8 mouse cellular contexts compared by ENCODE assay signal in genomic region chr4:152325574-152326411, GRCm38 (mm10). TPM values are rescaled to one million over a fixed set of nuclear protein-coding genes. Genes with fewer than 3 reads are reported as not detected.
DNase-seq lines count a peak whose midpoint lies in the region; ATAC-seq lines count a peak whose summit lies in the region.

Gene Rpl22, plus strand, starts transcription at chr4:152325742.

- whole genome bisulfite sequencing in lung, embryonic 16.5 days = under 1% methylated on average over 69 of the region's 70 CpGs

- H3K9ac ChIP-seq in lung, embryonic 16.5 days (ENCODE audit: low read length) = peak within 1 kb of the TSS; percentile 97

- H3K36me3 ChIP-seq in lung, embryonic 16.5 days (ENCODE audit: control insufficient read depth, insufficient read depth, low read length) = peaks cover 26% of the 10 kb centered on the region

- H3K4me1 ChIP-seq in lung, embryonic 16.5 days (replicated peaks; ENCODE audit: control insufficient read depth, insufficient read depth, low read length) = peaks cover 11% of the 10 kb centered on the region

- peak; percentile 95 for DNase-seq in MEL-GATA-1-ER (ENCODE audit: extremely low read depth, low read depth)
- peak; percentile 92 for DNase-seq in cerebellum, adult 8-10 months
- DNase-seq in forelimb bud, embryonic 11.5 days (ENCODE audit: low read depth, low spot score) = peak; percentile 98
- peak; percentile 89 for DNase-seq in layer of hippocampus, adult 9-10 months (ENCODE audit: low spot score)
- peak; percentile 74 for DNase-seq in ovary, postnatal 10 days (ENCODE audit: low spot score)
- DNase-seq in thymus, postnatal 10 days (ENCODE audit: low spot score in 2 of 2) = peak; percentile 87 to 90

- peak within 1 kb of the TSS; percentile 94 for H3K4me3 ChIP-seq in lung, embryonic 16.5 days (ENCODE audit: low read length)

- peak; percentile 97 for ATAC-seq in hematopoietic stem cell, adult 5-6 weeks (replicated peaks in 1 of 2; ENCODE audit: insufficient read depth in 1 of 2, low FRiP score in 2 of 2, low TSS enrichment in 1 of 2, low read depth in 1 of 2, poor library complexity in 2 of 2, severe bottlenecking in 2 of 2)
- peak; percentile 98 for ATAC-seq in lung, embryonic 16.5 days (ENCODE audit: low read depth)

- H3K27ac ChIP-seq in lung, embryonic 16.5 days (ENCODE audit: low read length) = peak within 1 kb of the TSS; percentile 55; the same call in 1 of the 2 replicates

- H3K27me3 ChIP-seq in lung, embryonic 16.5 days (ENCODE audit: control insufficient read depth, insufficient read depth, low read depth, low read length) = no peaks in the 10 kb centered on the region

- H3K9me3 ChIP-seq in lung, embryonic 16.5 days (ENCODE audit: control insufficient read depth, low read length) = no peaks in the 10 kb centered on the region

- peak within 1 kb of the TSS; percentile 76 for H3K4me2 ChIP-seq in lung, embryonic 16.5 days (ENCODE audit: low read depth, low read length)

RNA-seq across cellular contexts. Expression of gene Rpl22, which starts in this region (rescaled TPM):
- 2,451 and 4,877 TPM in 2 replicates for total RNA-seq in hematopoietic stem cell, adult 5-6 weeks (2017)
- 361 and 378 TPM in 2 replicates for polyA plus RNA-seq in lung, embryonic 16.5 days (2015; fragmentation: Nextera tagmentation; extraction: Ambion mirVana)

Comparison
In these comparisons a context has a peak if more than half of its experiments do, and no peak if none do; other contexts are left out.
1. Peak in every context shown above with its lines: DNase-seq, ATAC-seq, H3K4me3 ChIP-seq and H3K27ac ChIP-seq.